Mouse (Mus musculus): ENCODE data around the gene 4931406P16Rik. TPM values are rescaled to one million over a fixed set of nuclear protein-coding genes. Genes with fewer than 3 reads are reported as not detected.
A peak's percentile ranks its signal among the peaks of the same experiment; 100 is the strongest.

4931406P16Rik gene
- polyA plus RNA-seq, 1 experiment: 17.6 TPM

- H3K36me3 ChIP-seq (ENCODE audit: control insufficient read depth, insufficient read depth, low read length): no peaks in the 10 kb centered on the region
- TF ChIP-seq CTCF (IDR thresholded peaks at IDR 0.05; ENCODE audit: control insufficient read depth, insufficient read depth, insufficient replicate concordance, low read depth, low read length) (no peak), POLR2A (IDR thresholded peaks at IDR 0.05; ENCODE audit: control insufficient read depth, low read depth, low read length) (no peak)
- no peak overlapping the region for H3K4me3 ChIP-seq (ENCODE audit: control insufficient read depth, low read depth, low read length)
- H3K27ac ChIP-seq (ENCODE audit: control insufficient read depth, insufficient read depth, low read depth, low read length): no peak overlapping the region
- H3K4me1 ChIP-seq (ENCODE audit: control insufficient read depth, insufficient read depth, low read length): peaks cover 2% of the 10 kb centered on the region; the same call in 1 of the 2 replicates
- H3K27me3 ChIP-seq (ENCODE audit: control insufficient read depth, insufficient read depth, low read length): no peaks in the 10 kb centered on the region
Observed at GRCm38 (mm10) chr7:34324857-34325256, 11.5 kb upstream of the 4931406P16Rik start.

- H3K4me3 ChIP-seq (ENCODE audit: control insufficient read depth, low read depth, low read length): no peak overlapping the region
- no peak overlapping the region for H3K27ac ChIP-seq (ENCODE audit: control insufficient read depth, insufficient read depth, low read depth, low read length)
- H3K4me1 ChIP-seq (ENCODE audit: control insufficient read depth, insufficient read depth, low read length): peaks cover 2% of the 10 kb centered on the region; the same call in 1 of the 2 replicates
- no peaks in the 10 kb centered on the region for H3K36me3 ChIP-seq (ENCODE audit: control insufficient read depth, insufficient read depth, low read length)
- no peak for TF ChIP-seq POLR2A (IDR thresholded peaks at IDR 0.05; ENCODE audit: control insufficient read depth, low read depth, low read length)
- TF ChIP-seq CTCF (IDR thresholded peaks at IDR 0.05; ENCODE audit: control insufficient read depth, insufficient read depth, insufficient replicate concordance, low read depth, low read length): peak; percentile 53; the same call in 1 of the 2 replicates
- H3K27me3 ChIP-seq (ENCODE audit: control insufficient read depth, insufficient read depth, low read length): no peaks in the 10 kb centered on the region
Observed at GRCm38 (mm10) chr7:34324005-34324404, 10.7 kb upstream of the 4931406P16Rik start.

GRCm38 (mm10) chr7:34323351-34323750 is 10.0 kb upstream of the 4931406P16Rik start:
- Histone ChIP-seq H3K4me3 (ENCODE audit: control insufficient read depth, low read depth, low read length) (no peak overlapping the region), H3K27ac (ENCODE audit: control insufficient read depth, insufficient read depth, low read depth, low read length) (peak overlapping the region; percentile 24; the same call in 1 of the 2 replicates), H3K36me3 (ENCODE audit: control insufficient read depth, insufficient read depth, low read length) (no peaks in the 10 kb centered on the region), H3K27me3 (ENCODE audit: control insufficient read depth, insufficient read depth, low read length) (no peaks in the 10 kb centered on the region), H3K4me1 (ENCODE audit: control insufficient read depth, insufficient read depth, low read length) (peaks cover 2% of the 10 kb centered on the region; the same call in 1 of the 2 replicates)
- no peak for TF ChIP-seq POLR2A (IDR thresholded peaks at IDR 0.05; ENCODE audit: control insufficient read depth, low read depth, low read length)
- no peak for TF ChIP-seq CTCF (IDR thresholded peaks at IDR 0.05; ENCODE audit: control insufficient read depth, insufficient read depth, insufficient replicate concordance, low read depth, low read length)

GRCm38 (mm10) chr7:34321958-34322357 is 8.6 kb upstream of the 4931406P16Rik start:
- H3K27ac ChIP-seq (ENCODE audit: control insufficient read depth, insufficient read depth, low read depth, low read length): no peak overlapping the region
- TF ChIP-seq CTCF (IDR thresholded peaks at IDR 0.05; ENCODE audit: control insufficient read depth, insufficient read depth, insufficient replicate concordance, low read depth, low read length) (no peak), POLR2A (IDR thresholded peaks at IDR 0.05; ENCODE audit: control insufficient read depth, low read depth, low read length) (no peak)
- H3K4me3 ChIP-seq (ENCODE audit: control insufficient read depth, low read depth, low read length): no peak overlapping the region
- peaks cover 2% of the 10 kb centered on the region; the same call in 1 of the 2 replicates for H3K4me1 ChIP-seq (ENCODE audit: control insufficient read depth, insufficient read depth, low read length)
- H3K27me3 ChIP-seq (ENCODE audit: control insufficient read depth, insufficient read depth, low read length): no peaks in the 10 kb centered on the region
- H3K36me3 ChIP-seq (ENCODE audit: control insufficient read depth, insufficient read depth, low read length): no peaks in the 10 kb centered on the region

- no peaks in the 10 kb centered on the region for H3K27me3 ChIP-seq (ENCODE audit: control insufficient read depth, insufficient read depth, low read length)
- no peak overlapping the region for H3K4me3 ChIP-seq (ENCODE audit: control insufficient read depth, low read depth, low read length)
- peak overlapping the region; percentile 1; the same call in 1 of the 2 replicates for H3K27ac ChIP-seq (ENCODE audit: control insufficient read depth, insufficient read depth, low read depth, low read length)
- H3K36me3 ChIP-seq (ENCODE audit: control insufficient read depth, insufficient read depth, low read length): no peaks in the 10 kb centered on the region
- H3K4me1 ChIP-seq (ENCODE audit: control insufficient read depth, insufficient read depth, low read length): peaks cover 2% of the 10 kb centered on the region; the same call in 1 of the 2 replicates
- TF ChIP-seq CTCF (IDR thresholded peaks at IDR 0.05; ENCODE audit: control insufficient read depth, insufficient read depth, insufficient replicate concordance, low read depth, low read length): no peak
- TF ChIP-seq POLR2A (IDR thresholded peaks at IDR 0.05; ENCODE audit: control insufficient read depth, low read depth, low read length): no peak
Observed at GRCm38 (mm10) chr7:34321119-34321518, 7.8 kb upstream of the 4931406P16Rik start.

- Histone ChIP-seq H3K4me1 (ENCODE audit: control insufficient read depth, insufficient read depth, low read length) (no peaks in the 10 kb centered on the region; the same call in 1 of the 2 replicates), H3K4me3 (ENCODE audit: control insufficient read depth, low read depth, low read length) (no peak overlapping the region), H3K27me3 (ENCODE audit: control insufficient read depth, insufficient read depth, low read length) (no peaks in the 10 kb centered on the region), H3K27ac (ENCODE audit: control insufficient read depth, insufficient read depth, low read depth, low read length) (peak overlapping the region; percentile 71; the same call in 1 of the 2 replicates), H3K36me3 (ENCODE audit: control insufficient read depth, insufficient read depth, low read length) (no peaks in the 10 kb centered on the region)
- TF ChIP-seq CTCF (IDR thresholded peaks at IDR 0.05; ENCODE audit: control insufficient read depth, insufficient read depth, insufficient replicate concordance, low read depth, low read length): no peak
- TF ChIP-seq POLR2A (IDR thresholded peaks at IDR 0.05; ENCODE audit: control insufficient read depth, low read depth, low read length): no peak
Observed at GRCm38 (mm10) chr7:34319957-34320356, 6.6 kb upstream of the 4931406P16Rik start.

- H3K27ac ChIP-seq (ENCODE audit: control insufficient read depth, insufficient read depth, low read depth, low read length): peak overlapping the region; percentile 52
- no peaks in the 10 kb centered on the region for H3K27me3 ChIP-seq (ENCODE audit: control insufficient read depth, insufficient read depth, low read length)
- H3K4me1 ChIP-seq (ENCODE audit: control insufficient read depth, insufficient read depth, low read length): no peaks in the 10 kb centered on the region; the same call in 1 of the 2 replicates
- no peaks in the 10 kb centered on the region for H3K36me3 ChIP-seq (ENCODE audit: control insufficient read depth, insufficient read depth, low read length)
- H3K4me3 ChIP-seq (ENCODE audit: control insufficient read depth, low read depth, low read length): no peak overlapping the region
- TF ChIP-seq CTCF (IDR thresholded peaks at IDR 0.05; ENCODE audit: control insufficient read depth, insufficient read depth, insufficient replicate concordance, low read depth, low read length): no peak
- no peak for TF ChIP-seq POLR2A (IDR thresholded peaks at IDR 0.05; ENCODE audit: control insufficient read depth, low read depth, low read length)
Observed at GRCm38 (mm10) chr7:34319123-34319522, 5.8 kb upstream of the 4931406P16Rik start.

All from testis, adult 2 months (tissue).